Mouse (Mus musculus): ENCODE measurements around the gene Sec11a. TPM values are rescaled to one million over a fixed set of nuclear protein-coding genes. Genes with fewer than 3 reads are reported as not detected.

Gene Sec11a
- total RNA-seq, 2 experiments from 2014 or later: 49.0 to 51.3 TPM

GRCm38 (mm10) chr7:80912496-80912895 lies 35.1 kb downstream of the Sec11a start:
- DNase-seq (ENCODE audit: extremely low spot score in 1 of 2, low spot score in 2 of 2): no peak
- Histone ChIP-seq H3K4me3 (no peak overlapping the region), H3K27ac (no peak overlapping the region)
- no peak for TF ChIP-seq CTCF (IDR thresholded peaks at IDR 0.05)
- intact Hi-C loops (cut with DNase I): no loop called here

GRCm38 (mm10) chr7:80911053-80911452 lies 36.5 kb downstream of the Sec11a start:
- Histone ChIP-seq H3K4me3 (no peak overlapping the region), H3K27ac (no peak overlapping the region)
- no peak for TF ChIP-seq CTCF (IDR thresholded peaks at IDR 0.05)
- intact Hi-C loops (cut with DNase I): no loop called here
- DNase-seq (ENCODE audit: extremely low spot score in 1 of 2, low spot score in 2 of 2): no peak

GRCm38 (mm10) chr7:80904921-80905515 lies 42.6 kb downstream of the Sec11a start, which contains the start of gene Nmb:
TSS of gene Nmb (minus strand) at chr7:80905076.
- H3K27ac ChIP-seq: peak within 1 kb of the TSS; percentile 0; the same call in 1 of the 2 replicates
- intact Hi-C loops (cut with DNase I): loop anchor here (5.0 kb wide), 1 partner anchor 117 kb away; no protein-coding TSS in a partner anchor
- no peak for TF ChIP-seq CTCF (IDR thresholded peaks at IDR 0.05)
- DNase-seq (ENCODE audit: extremely low spot score in 1 of 2, low spot score in 2 of 2): peak; percentile 54 to 65
- H3K4me3 ChIP-seq: peak within 1 kb of the TSS; percentile 40

- no peak for TF ChIP-seq CTCF (IDR thresholded peaks at IDR 0.05)
- intact Hi-C loops (cut with DNase I): loop anchor here (5.0 kb wide), 1 partner anchor 118 kb away; no protein-coding TSS in a partner anchor
- no peak overlapping the region for H3K27ac ChIP-seq
- no peak for DNase-seq (ENCODE audit: extremely low spot score in 1 of 2, low spot score in 2 of 2)
- H3K4me3 ChIP-seq: no peak overlapping the region
Measured at GRCm38 (mm10) chr7:80903625-80904422, 43.8 kb downstream of the Sec11a start.

GRCm38 (mm10) chr7:80901541-80902274 lies 45.9 kb downstream of the Sec11a start:
- H3K4me3 ChIP-seq: peak overlapping the region; percentile 55
- intact Hi-C loops (cut with DNase I): loop anchor here (2.0 to 5.0 kb wide), 2 partner anchors 41 to 121 kb away; partner anchors contain the start of gene Zscan2
- DNase-seq (ENCODE audit: extremely low spot score in 1 of 2, low spot score in 2 of 2): no peak

GRCm38 (mm10) chr7:80900944-80901501 lies 46.6 kb downstream of the Sec11a start, which contains the start of gene Wdr73:
TSS of gene Wdr73 (minus strand) at chr7:80901269.
- Histone ChIP-seq H3K27ac (peak within 1 kb of the TSS; percentile 85), H3K4me3 (peak within 1 kb of the TSS; percentile 55)
- TF ChIP-seq CTCF (IDR thresholded peaks at IDR 0.05): no peak
- intact Hi-C loops (cut with DNase I): loop anchor here (2.0 to 5.0 kb wide), 2 partner anchors 40 to 121 kb away; partner anchors contain the start of gene Zscan2
- peak; percentile 89 for DNase-seq (ENCODE audit: extremely low spot score in 1 of 2, low spot score in 2 of 2)

More at GRCm38 (mm10) chr7:80901541-80902274, 45.9 kb downstream of the Sec11a start:
- TF ChIP-seq CTCF (IDR thresholded peaks at IDR 0.05): no peak
- peak overlapping the region; percentile 85 for H3K27ac ChIP-seq

GRCm38 (mm10) chr7:80897721-80898120 lies 49.9 kb downstream of the Sec11a start:
- TF ChIP-seq CTCF (IDR thresholded peaks at IDR 0.05): no peak
- intact Hi-C loops (cut with DNase I): no loop called here
- Histone ChIP-seq H3K27ac (no peak overlapping the region), H3K4me3 (no peak overlapping the region)
- DNase-seq (ENCODE audit: extremely low spot score in 1 of 2, low spot score in 2 of 2): no peak

- Histone ChIP-seq H3K4me3 (no peak overlapping the region), H3K27ac (no peak overlapping the region)
- intact Hi-C loops (cut with DNase I): no loop called here
- DNase-seq (ENCODE audit: extremely low spot score in 1 of 2, low spot score in 2 of 2): peak in 1 of 2 experiments; percentile 52
- no peak for TF ChIP-seq CTCF (IDR thresholded peaks at IDR 0.05)
Measured at GRCm38 (mm10) chr7:80897134-80897533, 50.4 kb downstream of the Sec11a start.

GRCm38 (mm10) chr7:80894815-80895519 lies 52.6 kb downstream of the Sec11a start:
- H3K27ac ChIP-seq: no peak overlapping the region
- no peak for DNase-seq (ENCODE audit: extremely low spot score in 1 of 2, low spot score in 2 of 2)
- no peak for TF ChIP-seq CTCF (IDR thresholded peaks at IDR 0.05)
- H3K4me3 ChIP-seq: no peak overlapping the region
- intact Hi-C loops (cut with DNase I): no loop called here

GRCm38 (mm10) chr7:80894196-80894595 lies 53.4 kb downstream of the Sec11a start:
- H3K27ac ChIP-seq: no peak overlapping the region
- intact Hi-C loops (cut with DNase I): no loop called here
- H3K4me3 ChIP-seq: no peak overlapping the region
- DNase-seq (ENCODE audit: extremely low spot score in 1 of 2, low spot score in 2 of 2): no peak
- no peak for TF ChIP-seq CTCF (IDR thresholded peaks at IDR 0.05)

- no peak overlapping the region for H3K4me3 ChIP-seq
Measured at GRCm38 (mm10) chr7:80893753-80894129, 53.8 kb downstream of the Sec11a start.

More at GRCm38 (mm10) chr7:80893753-80894129, 53.8 kb downstream of the Sec11a start:
- intact Hi-C loops (cut with DNase I): no loop called here
- no peak for DNase-seq (ENCODE audit: extremely low spot score in 1 of 2, low spot score in 2 of 2)
- H3K27ac ChIP-seq: no peak overlapping the region
- no peak for TF ChIP-seq CTCF (IDR thresholded peaks at IDR 0.05)

All from left cerebral cortex, adult 2 months (tissue).